Mouse (Mus musculus): ENCODE results near the gene Smchd1. TPM values are rescaled to one million over a fixed set of nuclear protein-coding genes. Genes with fewer than 3 reads are reported as not detected.

Gene Smchd1
- total RNA-seq (2017), result 167 and 249 TPM in 2 replicates

- ATAC-seq (replicated peaks in 1 of 2; ENCODE audit: insufficient read depth in 1 of 2, low FRiP score in 2 of 2, low TSS enrichment in 1 of 2, low read depth in 1 of 2, poor library complexity in 2 of 2, severe bottlenecking in 2 of 2), result peak; percentile 97 to 98
These were observed at the start of gene Smchd1 for GRCm38 (mm10) chr17:71474762-71475704. Gene Smchd1, minus strand, starts transcription at chr17:71475343.

GRCm38 (mm10) chr17:71510297-71510696 lies 35.2 kb upstream of the Smchd1 start:
- ATAC-seq (replicated peaks in 1 of 2; ENCODE audit: insufficient read depth in 1 of 2, low FRiP score in 2 of 2, low TSS enrichment in 1 of 2, low read depth in 1 of 2, poor library complexity in 2 of 2, severe bottlenecking in 2 of 2), result no peak

GRCm38 (mm10) chr17:71506832-71507231 lies 31.7 kb upstream of the Smchd1 start:
- ATAC-seq (replicated peaks in 1 of 2; ENCODE audit: insufficient read depth in 1 of 2, low FRiP score in 2 of 2, low TSS enrichment in 1 of 2, low read depth in 1 of 2, poor library complexity in 2 of 2, severe bottlenecking in 2 of 2), result no peak

- no peak for ATAC-seq (replicated peaks in 1 of 2; ENCODE audit: insufficient read depth in 1 of 2, low FRiP score in 2 of 2, low TSS enrichment in 1 of 2, low read depth in 1 of 2, poor library complexity in 2 of 2, severe bottlenecking in 2 of 2)
These were observed 20.6 kb upstream of the Smchd1 start for GRCm38 (mm10) chr17:71495784-71496183.

- no peak for ATAC-seq (replicated peaks in 1 of 2; ENCODE audit: insufficient read depth in 1 of 2, low FRiP score in 2 of 2, low TSS enrichment in 1 of 2, low read depth in 1 of 2, poor library complexity in 2 of 2, severe bottlenecking in 2 of 2)
These were observed 16.2 kb upstream of the Smchd1 start for GRCm38 (mm10) chr17:71491332-71491686.

- ATAC-seq (replicated peaks in 1 of 2; ENCODE audit: insufficient read depth in 1 of 2, low FRiP score in 2 of 2, low TSS enrichment in 1 of 2, low read depth in 1 of 2, poor library complexity in 2 of 2, severe bottlenecking in 2 of 2), result no peak
These were observed 15.7 kb upstream of the Smchd1 start for GRCm38 (mm10) chr17:71490666-71491331.

GRCm38 (mm10) chr17:71489703-71490461 lies 14.7 kb upstream of the Smchd1 start:
- peak; percentile 24 to 46; a peak in 2 of 4 replicates for ATAC-seq (replicated peaks in 1 of 2; ENCODE audit: insufficient read depth in 1 of 2, low FRiP score in 2 of 2, low TSS enrichment in 1 of 2, low read depth in 1 of 2, poor library complexity in 2 of 2, severe bottlenecking in 2 of 2)

GRCm38 (mm10) chr17:71486231-71486851 lies 11.2 kb upstream of the Smchd1 start:
- ATAC-seq (replicated peaks in 1 of 2; ENCODE audit: insufficient read depth in 1 of 2, low FRiP score in 2 of 2, low TSS enrichment in 1 of 2, low read depth in 1 of 2, poor library complexity in 2 of 2, severe bottlenecking in 2 of 2), result peak; percentile 57 to 62

- ATAC-seq (replicated peaks in 1 of 2; ENCODE audit: insufficient read depth in 1 of 2, low FRiP score in 2 of 2, low TSS enrichment in 1 of 2, low read depth in 1 of 2, poor library complexity in 2 of 2, severe bottlenecking in 2 of 2), result peak; percentile 74 to 80
These were observed 10.7 kb upstream of the Smchd1 start for GRCm38 (mm10) chr17:71485791-71486230.

- ATAC-seq (replicated peaks in 1 of 2; ENCODE audit: insufficient read depth in 1 of 2, low FRiP score in 2 of 2, low TSS enrichment in 1 of 2, low read depth in 1 of 2, poor library complexity in 2 of 2, severe bottlenecking in 2 of 2), result no peak
These were observed 9.6 kb upstream of the Smchd1 start for GRCm38 (mm10) chr17:71484711-71485110.

GRCm38 (mm10) chr17:71483418-71484060 lies 8.4 kb upstream of the Smchd1 start:
- no peak for ATAC-seq (replicated peaks in 1 of 2; ENCODE audit: insufficient read depth in 1 of 2, low FRiP score in 2 of 2, low TSS enrichment in 1 of 2, low read depth in 1 of 2, poor library complexity in 2 of 2, severe bottlenecking in 2 of 2)

- no peak for ATAC-seq (replicated peaks in 1 of 2; ENCODE audit: insufficient read depth in 1 of 2, low FRiP score in 2 of 2, low TSS enrichment in 1 of 2, low read depth in 1 of 2, poor library complexity in 2 of 2, severe bottlenecking in 2 of 2)
These were observed 4.3 kb upstream of the Smchd1 start for GRCm38 (mm10) chr17:71479381-71479901.

- ATAC-seq (replicated peaks in 1 of 2; ENCODE audit: insufficient read depth in 1 of 2, low FRiP score in 2 of 2, low TSS enrichment in 1 of 2, low read depth in 1 of 2, poor library complexity in 2 of 2, severe bottlenecking in 2 of 2), result no peak
These were observed 2.3 kb upstream of the Smchd1 start for GRCm38 (mm10) chr17:71477481-71477880.

GRCm38 (mm10) chr17:71476346-71477020 lies 1.3 kb upstream of the Smchd1 start:
- ATAC-seq (replicated peaks in 1 of 2; ENCODE audit: insufficient read depth in 1 of 2, low FRiP score in 2 of 2, low TSS enrichment in 1 of 2, low read depth in 1 of 2, poor library complexity in 2 of 2, severe bottlenecking in 2 of 2), result no peak

GRCm38 (mm10) chr17:71475705-71476089 lies 554 bp upstream of the Smchd1 start:
- peak; percentile 17 to 43 for ATAC-seq (replicated peaks in 1 of 2; ENCODE audit: insufficient read depth in 1 of 2, low FRiP score in 2 of 2, low TSS enrichment in 1 of 2, low read depth in 1 of 2, poor library complexity in 2 of 2, severe bottlenecking in 2 of 2)

GRCm38 (mm10) chr17:71474128-71474527 lies 1.0 kb downstream of the Smchd1 start:
- ATAC-seq (replicated peaks in 1 of 2; ENCODE audit: insufficient read depth in 1 of 2, low FRiP score in 2 of 2, low TSS enrichment in 1 of 2, low read depth in 1 of 2, poor library complexity in 2 of 2, severe bottlenecking in 2 of 2), result no peak
